Mouse (Mus musculus) liver, embryonic 13.5 days (tissue): ENCODE results near the gene Arhgap31. TPM values are rescaled to one million over a fixed set of nuclear protein-coding genes. Genes with fewer than 3 reads are reported as not detected.
A peak's percentile ranks its signal among the peaks of the same experiment; 100 is the strongest.

Source experiments
- ATAC-seq: fragments of 200-750 bp; cut with Nextera tagmentation; 2 replicates; pipeline ENCODE4 v1.8.0; 2017; ENCODE audit warnings: low read depth, mild to moderate bottlenecking, moderate number of reproducible peaks, moderate library complexity
- DNase-seq: peaks from one replicate; pipeline ENCODE4 v3.0.0; 2022
- H3K27ac ChIP-seq: fragments of 300-500 bp; sonication (generic); 2 replicates; pipeline ENCODE4 v1.5.1; 2015; ENCODE audit warnings: moderate library complexity, mild to moderate bottlenecking, inconsistent platforms
- H3K27me3 ChIP-seq: fragments of 300-500 bp; sonication (generic); 2 replicates; pipeline ENCODE4 v1.6.1; 2015; ENCODE audit warnings: mild to moderate bottlenecking, inconsistent platforms
- H3K36me3 ChIP-seq: fragments of 300-500 bp; sonication (generic); 2 replicates; pipeline ENCODE4 v1.6.1; 2015; ENCODE audit warnings: mild to moderate bottlenecking, inconsistent platforms
- H3K4me1 ChIP-seq: fragments of 300-500 bp; sonication (generic); replicated peaks from 2 replicates; pipeline ENCODE4 v1.6.1; 2015; ENCODE audit warnings: inconsistent platforms
- H3K4me2 ChIP-seq: fragments of 300-500 bp; sonication (generic); 2 replicates; pipeline ENCODE4 v1.6.1; 2015; ENCODE audit warnings: inconsistent platforms, mild to moderate bottlenecking, moderate library complexity
- H3K4me3 ChIP-seq: fragments of 300-500 bp; sonication (generic); replicated peaks from 2 replicates; pipeline ENCODE4 v1.5.1; 2015; ENCODE audit warnings: mild to moderate bottlenecking, inconsistent platforms
- H3K9ac ChIP-seq: fragments of 300-500 bp; sonication (generic); 2 replicates; pipeline ENCODE4 v1.6.1; 2015; ENCODE audit warnings: mild to moderate bottlenecking, inconsistent platforms
- H3K9me3 ChIP-seq: fragments of 300-500 bp; sonication (generic); replicated peaks from 2 replicates; pipeline ENCODE4 v1.6.1; 2016; ENCODE audit warnings: inconsistent platforms
- WGBS: fragments of 180-500 bp; shearing (Covaris S2); methylation state at CpG from one replicate; pipeline ENCODE4 v1.1.7; 2015; ENCODE audit not compliant: insufficient replicate concordance; 5-methylcytosine and 5-hydroxymethylcytosine counted together
- polyA plus RNA-seq: library from polyadenylated mRNA; unstranded; fragments of >200 nt; fragmentation: Nextera tagmentation; extraction: Ambion mirVana; gene quantifications from 2 replicates; pipeline ENCODE4 v1.2.1, GENCODE M21; 2015

Arhgap31 gene
- polyA plus RNA-seq, 1 experiment from 2014 or later, result 1.2 TPM

DNA sequence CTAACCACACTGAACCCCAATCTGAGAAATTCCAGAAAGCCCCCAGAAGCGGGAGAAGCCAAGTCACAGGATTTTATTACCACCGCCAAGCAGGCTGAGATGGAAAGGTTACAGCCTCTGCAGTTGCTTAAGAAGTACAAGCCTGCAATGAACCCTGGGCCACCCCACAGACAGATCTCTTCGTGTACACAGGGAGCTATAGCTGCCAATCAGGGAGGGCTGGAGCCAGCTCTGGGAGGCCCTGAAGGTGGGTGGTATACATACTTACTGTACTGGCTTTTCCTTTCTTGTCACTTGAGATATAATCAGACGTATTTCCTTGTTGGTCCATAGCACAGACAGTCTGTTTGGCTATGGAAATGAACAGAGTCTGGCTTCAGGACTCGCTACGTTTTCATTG, 37.7 kb upstream of the Arhgap31 start:
- Histone ChIP-seq H3K27ac (no peak overlapping the region), H3K9me3 (no peaks in the 10 kb centered on the region), H3K36me3 (no peaks in the 10 kb centered on the region), H3K4me2 (no peak overlapping the region), H3K27me3 (peaks cover 63% of the 10 kb centered on the region), H3K9ac (no peak overlapping the region), H3K4me3 (no peak overlapping the region), H3K4me1 (peaks cover 11% of the 10 kb centered on the region)
- 64% methylated on average over 6 of the region's 6 CpGs for WGBS
- ATAC-seq (no peak), DNase-seq (no peak)

DNA sequence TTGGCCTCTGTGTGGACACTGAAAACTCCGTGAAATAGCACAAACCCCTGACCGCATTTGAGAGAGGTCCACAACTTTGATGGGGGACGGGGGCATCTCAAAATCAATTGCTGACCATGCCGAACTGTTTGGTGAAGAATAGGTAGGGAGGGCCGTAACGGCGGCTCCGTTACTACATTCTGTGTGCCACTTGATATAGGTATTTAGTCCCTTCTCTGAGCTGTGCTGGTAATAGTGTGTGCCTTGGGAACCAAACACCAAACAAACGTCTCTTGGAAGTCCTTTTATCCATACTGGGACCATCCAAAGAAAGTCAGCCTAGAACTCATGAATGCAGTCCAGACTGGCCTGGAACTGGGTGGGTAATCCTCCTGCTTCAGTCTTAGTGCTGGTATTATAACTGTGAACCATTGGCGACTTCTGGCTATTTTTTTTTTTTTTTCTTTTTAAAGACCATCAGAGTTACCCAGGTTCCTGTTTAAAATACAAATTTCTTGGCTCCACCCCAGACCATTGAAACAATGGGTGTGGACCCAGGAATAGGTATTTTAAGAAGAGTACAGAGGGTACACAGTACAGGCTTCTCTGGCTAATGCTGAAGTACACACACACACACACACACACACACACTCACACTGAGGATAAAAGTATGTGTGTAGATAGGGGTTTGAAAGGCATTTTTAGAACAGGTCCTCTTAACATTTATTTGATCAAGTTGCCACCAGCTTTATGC, 31.0 kb upstream of the Arhgap31 start:
- 73% methylated on average over 10 of the region's 10 CpGs for WGBS
- Histone ChIP-seq H3K27ac (no peak overlapping the region), H3K9me3 (no peaks in the 10 kb centered on the region), H3K27me3 (peaks cover 74% of the 10 kb centered on the region), H3K4me3 (no peak overlapping the region), H3K9ac (no peak overlapping the region), H3K36me3 (no peaks in the 10 kb centered on the region), H3K4me2 (no peak overlapping the region), H3K4me1 (peaks cover 4% of the 10 kb centered on the region)
- ATAC-seq, result no peak
- DNase-seq, result no peak

DNA sequence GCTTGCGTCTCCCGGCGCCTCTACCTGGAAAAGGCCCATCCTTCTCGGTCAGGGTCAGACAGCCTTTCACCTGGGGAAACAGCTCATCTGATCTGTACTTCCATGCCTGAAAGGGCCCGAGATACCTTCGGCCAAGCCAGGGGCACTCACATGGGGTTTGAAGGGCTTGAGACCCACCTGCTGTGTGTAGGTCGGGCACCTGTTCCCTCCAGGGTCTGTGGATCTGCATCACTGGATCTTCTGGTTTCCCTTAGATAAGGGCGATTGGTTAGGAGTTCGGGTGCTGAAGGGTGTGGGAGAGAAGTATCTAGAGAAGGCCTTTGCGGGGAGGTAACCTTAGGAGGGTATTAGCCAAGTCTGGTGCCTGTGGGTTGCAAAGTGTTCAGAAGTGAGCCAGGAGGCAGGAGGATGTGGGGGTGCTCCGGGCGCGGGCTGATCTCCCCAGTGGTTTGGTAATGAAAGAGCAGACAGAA, 29.6 kb upstream of the Arhgap31 start:
- Histone ChIP-seq H3K27ac (no peak overlapping the region), H3K9me3 (no peaks in the 10 kb centered on the region), H3K36me3 (no peaks in the 10 kb centered on the region), H3K4me3 (peak overlapping the region; percentile 57), H3K27me3 (peaks cover 66% of the 10 kb centered on the region), H3K4me2 (peak overlapping the region; percentile 68), H3K9ac (peak overlapping the region; percentile 54), H3K4me1 (peaks cover 4% of the 10 kb centered on the region)
- DNase-seq (no peak), ATAC-seq (peak; percentile 20; the same call in 1 of the 2 replicates)
- WGBS, result under 1% methylated on average over 13 of the region's 13 CpGs

- WGBS, result under 1% methylated on average over 68 of the region's 69 CpGs
Measured at GRCm38 (mm10) chr16:38742113-38742658, 29.1 kb upstream of the Arhgap31 start, which contains the start of gene B4galt4. TSS of gene B4galt4 (plus strand) at chr16:38742264.

GRCm38 (mm10) chr16:38741204-38741903, 28.3 kb upstream of the Arhgap31 start:
- Histone ChIP-seq H3K36me3 (no peaks in the 10 kb centered on the region), H3K4me2 (peak overlapping the region; percentile 68), H3K4me3 (0 out of 2 replicates have a peak overlapping the region, but pooled peaks have one; percentile 57), H3K9me3 (no peaks in the 10 kb centered on the region), H3K27me3 (peaks cover 66% of the 10 kb centered on the region), H3K27ac (no peak overlapping the region), H3K4me1 (peaks cover 4% of the 10 kb centered on the region), H3K9ac (no peak overlapping the region)
- 67% methylated on average over 13 of the region's 13 CpGs for WGBS
- ATAC-seq, result no peak
- DNase-seq, result no peak

More at GRCm38 (mm10) chr16:38742113-38742658, 29.1 kb upstream of the Arhgap31 start, which contains the start of gene B4galt4:
- Histone ChIP-seq H3K9ac (peak within 1 kb of the TSS; percentile 54), H3K9me3 (no peaks in the 10 kb centered on the region), H3K4me2 (peak within 1 kb of the TSS; percentile 68), H3K27ac (no peak within 1 kb of the TSS), H3K36me3 (no peaks in the 10 kb centered on the region), H3K27me3 (peaks cover 66% of the 10 kb centered on the region), H3K4me1 (peaks cover 4% of the 10 kb centered on the region), H3K4me3 (peak within 1 kb of the TSS; percentile 57)
- ATAC-seq, result peak; percentile 48
- no peak for DNase-seq

DNA sequence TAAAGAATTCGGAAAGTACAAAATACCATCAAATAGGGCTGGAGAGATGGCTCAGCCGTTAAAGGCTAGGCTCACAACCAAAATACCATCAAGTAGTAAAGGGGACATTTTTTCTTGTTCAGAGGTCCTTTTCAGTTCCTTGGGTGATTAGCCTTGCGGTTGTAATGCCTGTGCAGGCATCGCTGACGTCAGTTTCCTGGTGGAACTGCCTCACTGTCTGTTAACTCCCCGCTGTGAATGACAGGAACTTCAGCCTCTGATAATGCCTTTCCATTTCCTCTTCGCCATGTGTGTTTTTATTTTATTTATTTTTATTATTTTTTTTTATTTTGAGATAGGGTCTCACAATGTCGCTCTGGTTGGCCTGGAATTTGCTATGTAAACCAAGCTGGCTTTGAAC, 17.8 kb upstream of the Arhgap31 start:
- H3K36me3 ChIP-seq, result no peaks in the 10 kb centered on the region
- H3K27me3 ChIP-seq, result peaks cover 51% of the 10 kb centered on the region
- H3K4me2 ChIP-seq, result no peak overlapping the region
- WGBS, result 12% methylated on average over 8 of the region's 8 CpGs
- no peak overlapping the region for H3K4me3 ChIP-seq
- H3K27ac ChIP-seq, result no peak overlapping the region
- H3K9ac ChIP-seq, result no peak overlapping the region
- no peaks in the 10 kb centered on the region for H3K4me1 ChIP-seq
- H3K9me3 ChIP-seq, result no peaks in the 10 kb centered on the region
- no peak for DNase-seq
- no peak for ATAC-seq

DNA sequence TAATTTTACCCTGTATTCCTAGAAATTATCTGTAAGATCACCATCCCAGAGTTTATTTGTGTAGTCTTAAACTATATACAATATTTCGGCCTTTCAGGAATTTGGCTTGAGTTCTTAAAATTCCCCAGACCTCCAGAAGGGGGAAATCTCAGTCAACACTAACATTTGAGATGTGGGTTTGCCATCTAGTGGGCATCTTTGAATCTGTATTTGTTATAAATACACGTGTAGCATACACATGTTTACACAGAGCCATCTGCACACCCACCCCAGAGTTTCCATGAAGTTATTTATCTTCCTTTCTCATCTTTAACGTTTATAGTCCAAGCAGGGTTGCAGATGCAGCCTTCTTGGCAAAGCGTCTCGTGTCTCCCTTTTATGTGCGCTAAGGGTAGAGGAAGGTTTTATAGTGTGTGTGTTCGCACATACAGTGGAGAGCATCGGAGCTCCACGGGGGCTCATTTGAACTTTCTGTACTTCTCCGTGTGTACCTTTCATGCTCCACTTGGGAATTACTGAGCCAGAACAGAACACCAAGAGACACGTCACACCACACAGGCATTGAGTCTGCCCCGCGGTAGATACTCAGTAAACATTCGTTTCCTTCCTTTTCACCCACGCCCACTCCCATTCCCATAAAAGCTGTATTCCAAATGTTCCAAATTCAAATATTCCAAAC, 16.7 kb upstream of the Arhgap31 start:
- Histone ChIP-seq H3K27ac (no peak overlapping the region), H3K4me2 (no peak overlapping the region), H3K4me3 (no peak overlapping the region), H3K9me3 (no peaks in the 10 kb centered on the region), H3K27me3 (peaks cover 56% of the 10 kb centered on the region), H3K9ac (no peak overlapping the region), H3K4me1 (no peaks in the 10 kb centered on the region), H3K36me3 (no peaks in the 10 kb centered on the region)
- DNase-seq, result no peak
- no peak for ATAC-seq
- WGBS, result 46% methylated on average over 15 of the region's 15 CpGs

DNA sequence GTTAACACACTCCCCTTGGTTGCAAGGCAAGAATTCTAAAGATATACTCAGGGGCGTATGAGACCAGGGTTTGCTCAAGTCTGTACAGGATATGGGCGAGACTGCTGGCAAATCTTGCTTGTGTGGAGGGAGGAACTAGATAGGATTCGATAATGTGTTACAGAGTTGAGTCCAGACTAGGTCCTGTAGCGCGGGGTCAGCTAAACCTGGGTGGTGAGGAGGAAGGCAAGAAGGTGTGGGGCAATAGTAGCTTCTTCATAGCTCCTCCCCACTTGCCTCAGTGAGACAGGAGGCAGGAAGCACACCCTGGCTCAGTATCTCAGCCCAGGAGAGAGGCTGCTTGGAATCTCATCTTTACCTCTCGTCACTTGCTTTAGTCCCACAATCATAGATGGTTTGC, 16.1 kb upstream of the Arhgap31 start:
- WGBS, result 58% methylated on average over 6 of the region's 6 CpGs
- Histone ChIP-seq H3K4me1 (no peaks in the 10 kb centered on the region), H3K36me3 (no peaks in the 10 kb centered on the region), H3K4me2 (no peak overlapping the region), H3K27me3 (peaks cover 60% of the 10 kb centered on the region), H3K27ac (no peak overlapping the region), H3K9me3 (no peaks in the 10 kb centered on the region), H3K4me3 (no peak overlapping the region), H3K9ac (no peak overlapping the region)
- no peak for ATAC-seq
- no peak for DNase-seq

DNA sequence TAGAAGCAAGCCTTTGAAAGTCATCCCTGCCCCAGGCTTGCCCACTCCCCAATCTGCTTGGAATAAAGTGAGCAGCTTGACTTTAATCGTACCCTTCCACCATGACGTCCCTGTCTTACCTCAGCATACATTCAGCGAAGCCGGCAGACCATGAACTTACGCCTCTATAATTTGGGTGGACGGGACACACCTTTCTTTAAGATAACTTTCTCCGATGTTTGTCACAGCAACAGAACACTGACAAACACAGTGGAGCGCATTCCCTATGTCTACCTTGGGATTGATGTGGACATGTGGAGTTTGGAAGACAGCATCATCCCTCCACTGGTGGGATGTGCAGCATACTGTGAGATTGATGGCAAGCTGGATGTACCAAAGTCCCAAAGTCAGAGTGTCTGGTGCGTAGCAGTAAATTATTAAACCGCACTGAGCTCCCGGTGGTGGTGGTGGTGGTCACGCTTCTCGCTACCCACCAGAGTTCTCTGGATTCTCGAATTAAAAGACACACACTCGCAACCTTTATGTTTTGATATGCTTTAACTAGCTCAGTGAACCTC, 15.6 kb upstream of the Arhgap31 start:
- Histone ChIP-seq H3K9ac (no peak overlapping the region), H3K4me1 (no peaks in the 10 kb centered on the region), H3K9me3 (no peaks in the 10 kb centered on the region), H3K27ac (no peak overlapping the region), H3K36me3 (no peaks in the 10 kb centered on the region), H3K4me2 (no peak overlapping the region), H3K27me3 (peaks cover 57% of the 10 kb centered on the region), H3K4me3 (no peak overlapping the region)
- DNase-seq, result no peak
- ATAC-seq, result no peak
- 71% methylated on average over 15 of the region's 15 CpGs for WGBS

DNA sequence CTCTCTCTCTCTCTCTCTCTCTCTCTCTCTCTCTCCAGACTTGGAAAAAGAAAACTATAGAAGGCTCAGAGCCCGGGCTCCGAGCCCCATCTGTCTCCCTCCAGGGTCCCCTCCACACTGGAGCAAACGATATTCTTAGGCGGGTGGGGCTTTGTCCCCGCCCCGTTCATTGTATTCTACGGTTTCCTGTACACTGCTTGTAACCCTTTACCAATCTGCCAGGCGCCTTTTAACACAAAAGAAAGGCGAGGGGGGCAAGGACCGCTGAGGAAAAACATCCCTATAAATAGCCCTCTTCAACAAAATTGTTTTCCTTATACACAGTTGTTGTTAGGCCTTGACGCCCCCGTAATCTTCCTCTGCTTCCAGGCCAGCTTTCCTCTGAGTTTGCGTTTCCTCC, 11.9 kb upstream of the Arhgap31 start:
- WGBS, result 39% methylated on average over 13 of the region's 13 CpGs
- ATAC-seq (no peak), DNase-seq (no peak)

DNA sequence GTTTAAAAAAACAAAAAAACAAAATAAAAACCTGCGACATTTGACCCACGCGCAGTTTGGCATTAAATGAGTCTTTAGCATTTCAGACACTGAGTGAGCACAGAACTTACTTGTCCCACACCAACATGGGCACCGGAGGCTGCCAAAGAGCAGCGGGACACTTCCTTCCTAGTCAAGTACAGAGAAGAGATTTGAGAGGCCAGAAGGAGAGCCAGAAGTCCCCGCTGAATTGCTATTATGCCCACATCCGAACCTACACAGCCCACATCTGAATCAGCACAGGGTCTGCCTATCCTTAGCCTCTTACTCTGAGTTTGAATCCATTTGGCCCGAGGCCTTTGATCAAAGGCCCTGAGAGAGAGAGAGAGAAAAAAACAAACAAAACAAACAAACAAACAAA, 11.2 kb upstream of the Arhgap31 start:
- ATAC-seq (no peak), DNase-seq (no peak)
- WGBS, result 62% methylated on average over 8 of the region's 8 CpGs
- Histone ChIP-seq H3K27me3 (peaks cover 36% of the 10 kb centered on the region), H3K4me3 (no peak overlapping the region), H3K9ac (no peak overlapping the region), H3K36me3 (no peaks in the 10 kb centered on the region), H3K27ac (no peak overlapping the region; the same call in 1 of the 2 replicates), H3K9me3 (no peaks in the 10 kb centered on the region), H3K4me1 (no peaks in the 10 kb centered on the region), H3K4me2 (no peak overlapping the region)

More for the DNA sequence above, 11.9 kb upstream of the Arhgap31 start:
- Histone ChIP-seq H3K27me3 (peaks cover 42% of the 10 kb centered on the region), H3K36me3 (no peaks in the 10 kb centered on the region), H3K4me3 (no peak overlapping the region), H3K9ac (no peak overlapping the region), H3K27ac (no peak overlapping the region), H3K4me2 (no peak overlapping the region), H3K9me3 (no peaks in the 10 kb centered on the region), H3K4me1 (no peaks in the 10 kb centered on the region)
